Mouse (Mus musculus): ENCODE results near the gene Gpr137b.
"Not testable (repeated sequence)": the region's sequence is repeated elsewhere in the genome, so short reads cannot be mapped to it uniquely, and the experiment has no call there.

Gene Gpr137b

DNA sequence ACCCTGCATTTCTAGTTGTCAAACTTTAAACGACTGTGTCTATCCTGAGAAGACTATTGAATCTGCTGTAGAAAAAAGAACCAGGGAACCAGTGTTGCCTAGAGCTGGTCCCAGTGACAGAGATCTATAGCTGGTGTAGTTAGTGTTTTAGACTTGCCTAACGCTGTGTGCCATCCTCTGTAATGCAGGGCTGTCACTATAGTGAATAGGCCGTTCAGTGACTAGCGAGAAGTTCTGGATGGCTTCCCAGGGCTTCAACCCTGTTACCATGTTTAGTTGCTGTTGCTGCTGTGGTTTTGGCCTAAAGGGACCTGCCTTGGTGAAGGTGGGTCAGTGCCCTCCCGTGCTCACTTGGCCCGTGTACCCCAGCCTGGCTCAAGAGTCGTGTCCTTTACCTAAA is 43.1 kb downstream of the Gpr137b start:
- H3K4me3 ChIP-seq (replicated peaks; ENCODE audit: low read length); H3K9me3 ChIP-seq (ENCODE audit: low read length); H3K36me3 ChIP-seq (ENCODE audit: insufficient read depth, low read length); H3K27me3 ChIP-seq (ENCODE audit: insufficient read depth, low read length): not testable (repeated sequence)
- H3K4me1 ChIP-seq (replicated peaks; ENCODE audit: low read depth, low read length), result peaks cover 14% of the 10 kb centered on the region

DNA sequence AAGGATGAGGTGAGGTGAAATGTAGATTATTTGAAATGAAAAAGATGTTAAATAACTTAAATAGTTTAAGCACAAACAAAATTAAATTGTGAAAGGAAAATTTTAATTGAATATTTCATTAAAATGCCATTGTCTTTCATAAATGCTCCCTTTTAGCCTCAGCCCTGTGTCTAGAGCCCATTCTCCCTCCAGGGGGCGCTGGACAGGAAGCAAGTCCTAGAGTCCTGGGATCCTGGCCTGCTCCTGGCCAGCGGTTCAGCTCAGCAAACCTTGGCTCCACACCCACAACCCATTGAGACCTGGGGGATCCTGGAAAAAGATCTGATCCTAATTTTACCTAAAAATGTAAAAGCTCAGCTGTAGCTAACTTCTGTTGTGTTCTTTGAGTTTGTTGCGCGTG is 44.5 kb downstream of the Gpr137b start:
- no peaks in the 10 kb centered on the region for H3K27me3 ChIP-seq (ENCODE audit: insufficient read depth, low read length)
- TF ChIP-seq CTCF (conservative IDR thresholded peaks at IDR 0.05; ENCODE audit: low read length), result peak; percentile 67
- no peak for TF ChIP-seq POU5F1 (IDR thresholded peaks at IDR 0.05; ENCODE audit: borderline replicate concordance, low read length)
- no peak overlapping the region for H3K4me3 ChIP-seq (replicated peaks; ENCODE audit: low read length)
- H3K4me1 ChIP-seq (replicated peaks; ENCODE audit: low read depth, low read length), result peaks cover 14% of the 10 kb centered on the region
- no peaks in the 10 kb centered on the region for H3K9me3 ChIP-seq (ENCODE audit: low read length)
- 0 out of 2 replicates have a peak, but pooled peaks cover 3% of the 10 kb centered on the region for H3K36me3 ChIP-seq (ENCODE audit: insufficient read depth, low read length)

DNA sequence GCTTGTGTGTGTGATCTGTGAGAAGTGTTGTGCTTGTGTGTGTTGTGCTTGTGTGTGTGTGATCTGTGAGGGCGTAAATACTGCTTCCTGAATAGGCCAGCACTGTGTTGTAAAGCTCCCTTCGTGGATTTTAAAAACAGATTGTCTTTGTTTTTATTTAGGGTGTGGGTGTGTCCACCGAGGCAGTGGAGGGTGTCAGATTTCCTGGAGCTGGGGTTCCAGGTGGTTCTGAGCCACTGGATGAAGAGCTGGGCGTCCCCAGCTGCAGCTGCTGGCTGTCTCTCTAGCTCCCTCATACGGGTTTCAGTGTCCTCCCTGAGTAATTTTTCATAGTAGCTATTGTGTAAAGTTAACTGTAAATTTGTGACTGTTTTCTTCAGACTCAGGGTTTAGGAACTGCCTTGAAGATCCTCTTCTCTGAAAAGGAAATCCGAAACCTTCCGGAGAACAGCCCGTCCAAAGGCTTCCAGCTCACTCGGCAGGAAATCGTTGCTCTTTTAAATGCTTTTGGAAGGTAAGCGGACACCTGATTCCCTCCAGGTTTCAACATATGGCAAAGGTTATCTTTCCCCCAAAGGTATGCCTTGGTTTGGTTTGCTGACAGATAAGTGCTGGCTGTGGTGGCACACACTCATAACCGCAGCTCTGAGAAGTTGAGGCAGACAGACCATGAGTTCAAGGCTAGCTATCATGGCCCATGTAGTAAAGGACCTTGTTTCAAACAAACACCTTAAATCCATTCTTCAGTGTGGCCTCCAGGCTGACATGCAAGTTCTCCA is 46.0 kb downstream of the Gpr137b start:
- Histone ChIP-seq H3K4me3 (replicated peaks; ENCODE audit: low read length) (peak overlapping the region; percentile 57), H3K4me1 (replicated peaks; ENCODE audit: low read depth, low read length) (peaks cover 14% of the 10 kb centered on the region)
- H3K27me3 ChIP-seq (ENCODE audit: insufficient read depth, low read length); H3K36me3 ChIP-seq (ENCODE audit: insufficient read depth, low read length); H3K9me3 ChIP-seq (ENCODE audit: low read length): not testable (repeated sequence)

DNA sequence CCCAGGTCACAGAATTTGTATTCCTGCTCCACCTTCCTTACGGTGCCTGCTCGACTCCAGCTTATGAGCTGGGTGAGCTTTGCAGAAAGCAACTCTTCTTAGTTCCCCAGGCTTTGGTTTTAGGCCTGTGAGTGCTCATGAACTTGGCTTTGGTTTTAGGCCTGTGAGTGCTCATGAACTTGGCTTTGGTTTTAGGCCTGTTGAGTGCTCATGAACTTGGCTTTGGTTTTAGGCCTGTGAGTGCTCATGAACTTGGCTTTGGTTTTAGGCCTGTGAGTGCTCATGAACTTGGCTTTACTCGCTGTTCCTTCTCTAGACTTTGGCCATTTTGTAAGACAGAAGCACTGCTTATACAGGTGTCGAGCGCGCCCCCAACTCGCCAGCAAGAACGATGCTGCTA is 56.5 kb downstream of the Gpr137b start:
- H3K4me1 ChIP-seq (replicated peaks; ENCODE audit: low read depth, low read length); H3K4me3 ChIP-seq (replicated peaks; ENCODE audit: low read length); H3K9me3 ChIP-seq (ENCODE audit: low read length); H3K36me3 ChIP-seq (ENCODE audit: insufficient read depth, low read length); H3K27me3 ChIP-seq (ENCODE audit: insufficient read depth, low read length): not testable (repeated sequence)

DNA sequence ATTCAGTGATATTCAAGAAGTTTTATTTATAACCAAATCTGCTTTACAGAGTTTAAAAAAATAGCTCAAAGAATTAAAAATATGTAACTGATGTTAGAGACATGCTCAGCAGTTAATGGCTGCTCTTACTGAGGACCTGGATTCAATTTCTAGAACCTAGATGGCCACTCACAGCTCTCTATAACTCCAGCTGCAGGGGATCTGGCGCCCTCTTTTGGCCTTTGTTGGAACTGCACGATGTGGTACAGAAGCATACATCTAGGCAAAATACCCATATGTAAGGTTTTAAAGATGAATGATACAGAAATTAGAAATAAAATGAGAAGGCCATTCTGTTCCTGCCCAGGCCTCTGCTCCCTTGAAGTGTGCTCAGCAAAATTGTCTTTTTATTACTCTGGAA is 64.9 kb downstream of the Gpr137b start:
- Histone ChIP-seq H3K4me3 (replicated peaks; ENCODE audit: low read length) (no peak overlapping the region), H3K36me3 (ENCODE audit: insufficient read depth, low read length) (no peaks in the 10 kb centered on the region), H3K9me3 (ENCODE audit: low read length) (no peaks in the 10 kb centered on the region), H3K4me1 (replicated peaks; ENCODE audit: low read depth, low read length) (no peaks in the 10 kb centered on the region), H3K27me3 (ENCODE audit: insufficient read depth, low read length) (no peaks in the 10 kb centered on the region)
- TF ChIP-seq NANOG (IDR thresholded peaks at IDR 0.05; ENCODE audit: borderline replicate concordance, low read length), result no peak
- TF ChIP-seq POU5F1 (IDR thresholded peaks at IDR 0.05; ENCODE audit: borderline replicate concordance, low read length), result no peak
- TF ChIP-seq CTCF (conservative IDR thresholded peaks at IDR 0.05; ENCODE audit: low read length), result peak; percentile 97
